Mouse (Mus musculus): Measurements from ENCODE around the gene Hnrnpc. TPM values are rescaled to one million over a fixed set of nuclear protein-coding genes. Genes with fewer than 3 reads are reported as not detected.
"Not testable (repeated sequence)": the region's sequence is repeated elsewhere in the genome, so short reads cannot be mapped to it uniquely, and the experiment has no call there.

The Hnrnpc gene
- polyA plus RNA-seq, 1 experiment = 2.8 TPM

DNA sequence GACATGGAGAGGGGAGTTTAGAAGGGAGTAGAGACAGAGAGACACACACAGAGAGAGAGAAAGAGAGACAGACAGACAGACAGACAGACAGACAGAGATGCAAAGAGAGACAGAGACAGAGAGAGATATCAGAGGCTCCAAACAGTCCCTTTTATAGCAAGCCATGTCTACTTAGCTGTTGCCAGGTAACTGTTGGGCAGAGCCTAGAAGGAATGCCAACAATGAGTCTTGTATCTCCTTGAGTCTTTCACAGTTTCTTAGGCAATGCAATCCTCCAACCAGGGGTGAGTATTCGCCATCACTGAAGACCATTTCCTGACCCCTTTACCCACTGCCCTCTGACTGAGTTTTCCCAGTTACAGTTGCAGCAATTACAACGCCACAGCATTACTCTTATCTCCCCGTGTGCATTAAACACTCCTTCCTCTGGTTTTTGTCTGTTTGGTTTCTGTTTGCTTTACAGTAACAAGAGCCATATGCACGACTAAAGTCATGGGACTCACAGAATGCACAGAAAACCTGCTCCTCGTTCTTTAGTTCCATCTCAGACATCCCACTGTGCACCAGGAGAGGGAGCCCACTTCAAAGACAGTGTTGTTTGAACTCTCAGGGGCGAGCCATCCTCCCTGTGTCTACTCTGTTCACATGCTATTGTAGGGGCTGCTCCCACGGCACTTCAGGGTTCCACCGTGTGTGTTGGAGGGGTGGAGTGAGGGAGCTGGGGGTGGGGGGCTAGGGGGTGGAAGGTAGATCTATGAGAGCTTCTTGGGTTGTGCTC, 58.7 kb downstream of the Hnrnpc start:
- H3K9me3 ChIP-seq (ENCODE audit: control insufficient read depth, low read length) = no peaks in the 10 kb centered on the region
- H3K4me1 ChIP-seq (ENCODE audit: control insufficient read depth) = peaks cover 2% of the 10 kb centered on the region; the same call in 1 of the 2 replicates
- no peaks in the 10 kb centered on the region for H3K36me3 ChIP-seq (ENCODE audit: control insufficient read depth)
- no peak overlapping the region for H3K4me3 ChIP-seq (replicated peaks)
- peaks cover 10% of the 10 kb centered on the region for H3K27me3 ChIP-seq (ENCODE audit: control insufficient read depth)
- TF ChIP-seq TAL1 (IDR thresholded peaks at IDR 0.05; ENCODE audit: low read length) (no peak), GATA1 (IDR thresholded peaks at IDR 0.05; ENCODE audit: low read length) (no peak)

DNA sequence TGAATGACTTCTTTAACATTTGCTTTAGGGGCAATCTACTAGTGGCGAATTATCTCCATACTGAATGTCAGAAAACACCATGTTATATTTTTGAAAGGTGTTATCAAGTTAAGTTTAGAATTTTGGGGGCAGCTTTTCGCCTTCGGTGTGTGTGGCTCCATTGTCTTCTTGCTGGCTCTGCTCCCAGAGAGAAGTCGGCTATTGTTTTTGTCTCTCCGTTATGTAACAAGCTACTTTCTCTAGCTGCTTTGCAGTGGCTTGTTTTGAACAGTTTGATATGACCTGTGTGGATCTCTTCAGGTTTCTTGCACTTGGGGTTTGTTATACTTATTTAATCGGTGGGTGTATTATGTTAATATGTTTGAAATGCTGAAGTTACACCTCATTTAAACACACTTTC, 60.4 kb downstream of the Hnrnpc start:
- no peak overlapping the region for H3K4me3 ChIP-seq (replicated peaks)
- peaks cover 10% of the 10 kb centered on the region for H3K27me3 ChIP-seq (ENCODE audit: control insufficient read depth)
- no peaks in the 10 kb centered on the region for H3K36me3 ChIP-seq (ENCODE audit: control insufficient read depth)
- no peak for TF ChIP-seq TAL1 (IDR thresholded peaks at IDR 0.05; ENCODE audit: low read length)
- H3K9me3 ChIP-seq (ENCODE audit: control insufficient read depth, low read length) = no peaks in the 10 kb centered on the region
- H3K4me1 ChIP-seq (ENCODE audit: control insufficient read depth) = peaks cover 2% of the 10 kb centered on the region; the same call in 1 of the 2 replicates

DNA sequence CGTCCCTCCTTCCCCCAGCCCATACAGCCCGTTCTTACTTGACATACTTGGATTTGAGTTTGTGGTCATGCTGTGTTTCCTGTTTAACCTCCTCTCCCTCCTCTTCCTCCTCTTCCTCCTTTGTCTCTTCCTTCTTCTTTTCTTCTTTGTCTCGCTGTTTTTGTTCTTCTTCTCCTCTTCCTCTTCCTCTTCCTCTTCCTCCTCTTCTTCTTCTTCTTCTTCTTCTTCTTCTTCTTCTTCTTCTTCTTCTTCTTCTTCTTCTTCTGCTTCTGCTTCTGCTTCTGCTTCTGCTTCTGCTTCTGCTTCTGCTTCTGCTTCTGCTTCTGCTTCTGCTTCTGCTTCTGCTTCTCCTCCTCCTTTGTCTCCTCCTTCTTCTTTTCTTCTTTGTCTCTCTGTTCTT, 61.5 kb downstream of the Hnrnpc start, which contains the start of gene Olfr221:
TSS of gene Olfr221 (minus strand) at position 101 of the 400 bp plus-strand sequence.
- not testable (repeated sequence) for H3K9me3 ChIP-seq (ENCODE audit: control insufficient read depth, low read length); H3K4me1 ChIP-seq (ENCODE audit: control insufficient read depth); H3K27me3 ChIP-seq (ENCODE audit: control insufficient read depth); H3K4me3 ChIP-seq (replicated peaks); H3K36me3 ChIP-seq (ENCODE audit: control insufficient read depth)

DNA sequence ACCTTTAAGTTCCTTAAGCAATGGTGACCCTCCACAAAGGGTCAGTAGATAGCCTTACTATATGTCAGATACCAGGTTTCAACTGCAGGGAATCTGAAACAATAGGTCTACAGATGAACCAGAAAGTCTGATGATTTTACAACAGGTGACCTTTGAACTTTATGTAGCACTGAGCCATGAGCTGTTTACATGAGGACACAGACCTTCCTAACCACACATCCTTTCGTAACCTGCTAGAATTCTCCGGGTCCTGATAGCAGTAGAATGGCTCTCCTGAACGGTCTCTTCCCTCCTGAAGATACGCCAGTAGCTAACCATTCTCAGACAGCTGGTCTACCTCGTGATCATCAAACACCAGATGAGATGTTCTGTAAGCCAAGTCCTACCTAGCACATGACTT, 64.5 kb downstream of the Hnrnpc start:
- no peaks in the 10 kb centered on the region for H3K36me3 ChIP-seq (ENCODE audit: control insufficient read depth)
- TF ChIP-seq TAL1 (IDR thresholded peaks at IDR 0.05; ENCODE audit: low read length) (no peak), GATA1 (IDR thresholded peaks at IDR 0.05; ENCODE audit: low read length) (no peak)
- peaks cover 10% of the 10 kb centered on the region for H3K27me3 ChIP-seq (ENCODE audit: control insufficient read depth)
- no peaks in the 10 kb centered on the region for H3K4me1 ChIP-seq (ENCODE audit: control insufficient read depth)
- H3K9me3 ChIP-seq (ENCODE audit: control insufficient read depth, low read length) = no peaks in the 10 kb centered on the region
- H3K4me3 ChIP-seq (replicated peaks) = no peak overlapping the region

DNA sequence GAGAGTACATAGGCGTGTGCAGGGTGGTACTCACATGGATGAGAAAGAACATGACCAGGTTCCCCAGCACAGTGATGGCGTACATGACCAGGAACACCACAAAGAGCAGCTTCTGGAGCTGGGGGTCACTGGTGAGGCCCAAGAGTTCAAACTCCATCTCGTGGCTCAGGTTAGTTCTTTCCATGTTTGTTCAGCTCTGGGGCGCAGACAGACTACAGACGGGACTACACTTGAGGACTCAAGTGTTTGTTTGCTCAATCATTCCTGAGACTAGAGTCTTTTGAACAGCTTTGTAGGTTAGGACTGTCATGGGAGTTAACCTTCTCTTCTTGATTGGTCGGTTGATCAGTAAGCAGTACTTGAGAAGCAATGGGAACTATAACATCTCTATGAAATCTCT, 67.9 kb downstream of the Hnrnpc start:
- Histone ChIP-seq H3K9me3 (ENCODE audit: control insufficient read depth, low read length) (no peaks in the 10 kb centered on the region), H3K4me3 (replicated peaks) (no peak overlapping the region), H3K4me1 (ENCODE audit: control insufficient read depth) (no peaks in the 10 kb centered on the region), H3K27me3 (ENCODE audit: control insufficient read depth) (no peaks in the 10 kb centered on the region), H3K36me3 (ENCODE audit: control insufficient read depth) (no peaks in the 10 kb centered on the region)
- no peak for TF ChIP-seq GATA1 (IDR thresholded peaks at IDR 0.05; ENCODE audit: low read length)

DNA sequence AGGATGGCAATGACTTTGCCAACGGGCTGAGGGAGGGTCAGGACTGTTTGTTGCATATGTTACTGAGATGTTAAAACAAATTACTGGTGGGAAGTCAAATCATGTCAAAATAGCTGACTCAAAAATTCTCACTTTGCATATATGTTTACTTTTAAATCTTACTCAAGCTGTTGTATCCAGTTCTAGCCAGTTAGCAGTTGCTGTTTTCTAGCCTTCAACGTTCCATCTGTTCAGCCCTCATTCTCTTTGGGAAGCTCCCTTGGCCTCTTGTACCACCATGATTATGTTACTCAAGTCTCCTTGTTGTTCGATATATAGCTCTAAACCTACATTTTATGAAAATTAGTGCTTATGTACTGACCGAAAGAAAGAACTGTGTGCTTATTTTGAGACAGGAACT, 77.5 kb downstream of the Hnrnpc start:
- Histone ChIP-seq H3K36me3 (ENCODE audit: control insufficient read depth) (no peaks in the 10 kb centered on the region), H3K9me3 (ENCODE audit: control insufficient read depth, low read length) (no peaks in the 10 kb centered on the region), H3K4me1 (ENCODE audit: control insufficient read depth) (peaks cover 36% of the 10 kb centered on the region), H3K27me3 (ENCODE audit: control insufficient read depth) (no peaks in the 10 kb centered on the region), H3K4me3 (replicated peaks) (no peak overlapping the region)
- TF ChIP-seq TAL1 (IDR thresholded peaks at IDR 0.05; ENCODE audit: low read length) (no peak), GATA1 (IDR thresholded peaks at IDR 0.05; ENCODE audit: low read length) (no peak)

DNA sequence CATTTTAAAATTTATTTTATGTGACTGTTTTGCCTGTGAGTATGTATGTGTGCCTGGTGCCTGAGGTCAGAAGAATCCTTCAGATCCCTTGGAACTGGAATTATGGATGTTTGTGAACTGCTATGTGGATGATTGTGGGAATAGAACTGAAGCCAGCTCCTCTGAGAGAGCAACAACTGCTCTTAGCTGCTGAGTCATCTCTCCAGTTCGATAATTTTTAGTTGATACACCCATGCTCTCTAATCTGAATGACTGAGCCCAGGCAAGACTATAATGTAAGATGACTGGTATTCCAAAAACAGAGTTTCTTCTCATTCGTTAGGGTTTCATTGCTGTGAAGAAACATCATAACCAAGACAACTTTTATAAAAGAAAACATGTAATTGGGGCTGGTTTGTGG, 79.7 kb downstream of the Hnrnpc start:
- TF ChIP-seq TAL1 (IDR thresholded peaks at IDR 0.05; ENCODE audit: low read length) (no peak), GATA1 (IDR thresholded peaks at IDR 0.05; ENCODE audit: low read length) (peak; percentile 35; the same call in 1 of the 2 replicates)
- H3K9me3 ChIP-seq (ENCODE audit: control insufficient read depth, low read length) = no peaks in the 10 kb centered on the region
- H3K36me3 ChIP-seq (ENCODE audit: control insufficient read depth) = no peaks in the 10 kb centered on the region
- no peaks in the 10 kb centered on the region for H3K27me3 ChIP-seq (ENCODE audit: control insufficient read depth)
- H3K4me3 ChIP-seq (replicated peaks) = no peak overlapping the region
- H3K4me1 ChIP-seq (ENCODE audit: control insufficient read depth) = peaks cover 57% of the 10 kb centered on the region

Other genes with a start within 250 kb of the Hnrnpc start
- gene Mettl17, start 219.2 kb downstream of the Hnrnpc start, polyA plus RNA-seq (2012) = 0.31 and 0.62 TPM in 2 replicates
- gene Slc39a2, start 211.1 kb downstream of the Hnrnpc start, polyA plus RNA-seq (2012) = not detected in 2 replicates
- gene Ndrg2, start 189.9 kb downstream of the Hnrnpc start, polyA plus RNA-seq (2012) = 0.11 TPM in 1 of 2 replicates, not detected in the other
- gene Tppp2, start 185.6 kb downstream of the Hnrnpc start, polyA plus RNA-seq (2012) = not detected in 2 replicates
- not detected in 2 replicates for gene Rnase13, start 181.3 kb downstream of the Hnrnpc start, polyA plus RNA-seq (2012)
- gene Arhgef40, start 119.3 kb downstream of the Hnrnpc start, polyA plus RNA-seq (2012) = 5.6 and 6.8 TPM in 2 replicates
- gene Tmem253, start 88.4 kb downstream of the Hnrnpc start, polyA plus RNA-seq (2012) = not detected in 2 replicates
- 2.0 and 2.9 TPM in 2 replicates for gene Zfp219, start 83.3 kb downstream of the Hnrnpc start, polyA plus RNA-seq (2012)
- gene Olfr221, start 61.6 kb downstream of the Hnrnpc start, polyA plus RNA-seq (2012) = not detected in 2 replicates
- not detected in 2 replicates for gene Rpgrip1, start 6.7 kb upstream of the Hnrnpc start, polyA plus RNA-seq (2012)
- 2.0 and 2.6 TPM in 2 replicates for gene Supt16, start 93.4 kb upstream of the Hnrnpc start, polyA plus RNA-seq (2012)
- gene Chd8, start 153.8 kb upstream of the Hnrnpc start, polyA plus RNA-seq (2012) = 0.87 and 1.3 TPM in 2 replicates
- gene Tox4, start 175.1 kb upstream of the Hnrnpc start, polyA plus RNA-seq (2012) = 1.4 and 2.0 TPM in 2 replicates
- 0.04 TPM in 1 of 2 replicates, not detected in the other for gene Rab2b, start 175.5 kb upstream of the Hnrnpc start, polyA plus RNA-seq (2012)
- gene Mettl3, start 201.1 kb upstream of the Hnrnpc start, polyA plus RNA-seq (2012) = 0.41 and 1.2 TPM in 2 replicates
- 0.01 TPM in 1 of 2 replicates, not detected in the other for gene Sall2, start 224.7 kb upstream of the Hnrnpc start, polyA plus RNA-seq (2012)

Data from erythroblast, embryonic 14.5 days (primary cell).